Mouse (Mus musculus): ENCODE data around the gene Aim2.
"Not testable (repeated sequence)": the region's sequence is repeated elsewhere in the genome, so short reads cannot be mapped to it uniquely, and the experiment has no call there.

The Aim2 gene

DNA sequence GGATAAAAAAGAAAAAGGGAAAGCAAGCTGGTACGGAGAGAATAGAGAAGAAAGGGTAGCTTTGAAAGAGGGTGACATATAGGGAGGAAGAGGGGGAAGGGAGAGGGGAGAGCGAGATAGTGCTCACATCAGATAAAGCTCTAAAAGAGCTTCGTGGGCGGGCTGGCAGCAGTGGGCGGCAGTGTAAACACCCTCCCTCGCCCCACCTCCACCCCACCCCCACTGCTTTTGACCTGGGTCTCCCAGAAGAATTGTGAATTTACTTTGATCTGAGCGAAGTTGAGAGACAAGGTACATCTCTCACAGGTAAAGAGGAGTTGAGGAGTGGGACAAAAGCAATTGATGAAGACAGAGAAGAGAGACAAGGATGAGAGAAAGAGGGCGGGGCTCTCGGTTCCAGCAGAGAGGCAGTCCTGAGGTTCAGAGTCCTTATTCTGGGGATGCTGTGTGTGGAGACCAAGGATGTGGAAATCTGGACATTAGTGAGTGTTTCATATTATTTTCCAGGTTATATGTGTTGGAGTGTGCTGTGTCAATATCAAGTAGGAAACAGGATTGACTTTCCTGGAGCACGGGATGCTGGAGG, at the start of gene Aim2:
TSS of gene Aim2 (plus strand) at position 508 of the 586 bp plus-strand sequence.
- no peak for DNase-seq

- DNase-seq: not testable (repeated sequence)
These were observed 47.9 kb upstream of the Aim2 start for GRCm38 (mm10) chr1:173302795-173303194.

- not testable (repeated sequence) for DNase-seq
These were observed 37.1 kb upstream of the Aim2 start for GRCm38 (mm10) chr1:173313535-173314050.

- no peak for DNase-seq
These were observed 35.0 kb upstream of the Aim2 start for GRCm38 (mm10) chr1:173315725-173316124.

DNA sequence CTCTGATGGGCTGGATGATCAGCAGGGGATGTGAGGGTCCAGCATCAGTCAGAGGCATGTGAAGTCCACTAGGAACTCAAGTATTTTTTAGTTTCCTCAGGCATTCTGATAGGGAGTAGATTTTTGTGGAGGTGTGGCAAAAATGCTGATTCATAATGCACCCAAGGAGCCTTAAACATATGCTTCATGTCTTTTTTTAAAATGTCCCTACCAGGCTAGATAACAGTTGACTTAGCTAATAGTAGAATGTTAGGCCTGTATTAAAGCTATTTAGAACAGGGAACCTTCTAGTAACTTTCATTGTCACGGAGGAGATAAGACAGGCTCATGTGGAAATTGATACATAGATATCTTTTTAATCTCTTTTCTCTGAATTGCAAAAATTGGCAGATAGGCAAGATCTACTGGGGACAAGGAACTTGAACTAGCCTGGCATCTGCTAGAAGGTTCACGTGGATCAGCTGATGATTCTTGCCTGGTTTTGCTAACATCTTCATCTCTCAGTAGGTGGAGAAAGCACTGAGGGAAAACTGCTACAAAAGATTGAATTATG, 32.7 kb upstream of the Aim2 start:
- no peak for DNase-seq

- no peak for DNase-seq
These were observed 29.0 kb upstream of the Aim2 start for GRCm38 (mm10) chr1:173321593-173322248.

- no peak for DNase-seq
These were observed 28.4 kb upstream of the Aim2 start for GRCm38 (mm10) chr1:173322249-173322627.

- peak; percentile 51 to 54 for DNase-seq
These were observed 26.7 kb upstream of the Aim2 start for GRCm38 (mm10) chr1:173323839-173324585.

DNA sequence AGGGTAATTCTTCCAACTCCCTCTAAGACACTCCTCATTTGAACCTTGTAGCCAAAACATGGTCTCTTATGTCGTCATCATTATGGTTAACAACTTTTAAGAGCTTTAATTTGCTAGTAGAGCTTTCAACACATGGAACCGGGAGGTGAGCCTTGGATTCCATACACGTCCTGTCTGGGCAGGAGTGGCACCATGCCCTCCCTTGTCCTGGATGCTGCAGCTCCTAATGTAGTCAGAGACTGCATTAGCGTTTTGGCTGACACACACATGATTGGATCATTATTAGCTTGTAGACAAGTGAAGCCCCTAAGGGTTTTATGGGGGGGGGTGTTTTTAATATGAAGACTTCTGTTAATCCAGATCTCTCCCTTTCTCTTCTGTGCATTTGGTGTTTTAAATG, 25.7 kb upstream of the Aim2 start:
- DNase-seq: no peak

GRCm38 (mm10) chr1:173325395-173325794, 25.3 kb upstream of the Aim2 start:
- no peak for DNase-seq

GRCm38 (mm10) chr1:173326552-173326951, 24.1 kb upstream of the Aim2 start:
- DNase-seq: no peak

DNA sequence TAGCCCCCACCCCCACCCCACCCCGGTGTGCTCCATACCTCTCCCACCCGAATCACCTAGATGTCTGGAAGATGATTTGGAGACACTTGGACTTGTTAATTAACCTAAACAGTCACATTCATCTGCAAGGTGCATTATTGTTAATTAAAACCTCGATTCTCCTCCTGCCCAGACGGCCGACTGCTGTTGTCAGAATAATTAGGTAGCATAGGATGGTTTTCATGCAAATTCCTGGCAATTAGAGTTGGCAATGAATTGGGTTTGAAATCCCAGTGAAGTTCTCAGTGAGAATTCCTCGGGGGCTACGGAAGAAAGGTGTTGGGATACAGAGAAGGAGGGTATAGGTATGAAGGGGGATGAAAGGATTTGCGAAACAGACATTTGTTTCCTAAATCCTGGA, 22.2 kb upstream of the Aim2 start:
- no peak for DNase-seq

GRCm38 (mm10) chr1:173329185-173329584, 21.5 kb upstream of the Aim2 start:
- DNase-seq: no peak

GRCm38 (mm10) chr1:173329743-173330142, 20.9 kb upstream of the Aim2 start:
- DNase-seq: no peak

DNA sequence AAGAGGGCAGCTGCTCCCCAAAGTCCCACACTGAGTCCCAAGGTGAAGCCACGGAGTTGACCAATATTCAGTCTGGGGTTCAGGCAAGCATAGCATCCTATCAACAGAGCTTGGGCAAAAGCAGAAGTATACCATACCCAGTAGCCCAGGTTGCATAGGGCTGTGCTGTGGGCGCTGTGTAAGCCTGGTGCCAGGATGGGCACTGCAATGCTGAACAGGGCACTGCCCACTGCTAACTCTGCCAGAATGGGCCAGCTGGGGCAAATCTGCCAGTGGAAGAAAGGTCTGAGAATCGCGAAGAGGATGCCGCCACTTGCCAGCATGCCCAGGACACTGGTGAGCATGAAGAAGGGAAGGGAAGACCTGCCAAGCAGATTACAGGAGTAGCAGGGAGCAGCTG, 18.3 kb upstream of the Aim2 start:
- no peak for DNase-seq

DNA sequence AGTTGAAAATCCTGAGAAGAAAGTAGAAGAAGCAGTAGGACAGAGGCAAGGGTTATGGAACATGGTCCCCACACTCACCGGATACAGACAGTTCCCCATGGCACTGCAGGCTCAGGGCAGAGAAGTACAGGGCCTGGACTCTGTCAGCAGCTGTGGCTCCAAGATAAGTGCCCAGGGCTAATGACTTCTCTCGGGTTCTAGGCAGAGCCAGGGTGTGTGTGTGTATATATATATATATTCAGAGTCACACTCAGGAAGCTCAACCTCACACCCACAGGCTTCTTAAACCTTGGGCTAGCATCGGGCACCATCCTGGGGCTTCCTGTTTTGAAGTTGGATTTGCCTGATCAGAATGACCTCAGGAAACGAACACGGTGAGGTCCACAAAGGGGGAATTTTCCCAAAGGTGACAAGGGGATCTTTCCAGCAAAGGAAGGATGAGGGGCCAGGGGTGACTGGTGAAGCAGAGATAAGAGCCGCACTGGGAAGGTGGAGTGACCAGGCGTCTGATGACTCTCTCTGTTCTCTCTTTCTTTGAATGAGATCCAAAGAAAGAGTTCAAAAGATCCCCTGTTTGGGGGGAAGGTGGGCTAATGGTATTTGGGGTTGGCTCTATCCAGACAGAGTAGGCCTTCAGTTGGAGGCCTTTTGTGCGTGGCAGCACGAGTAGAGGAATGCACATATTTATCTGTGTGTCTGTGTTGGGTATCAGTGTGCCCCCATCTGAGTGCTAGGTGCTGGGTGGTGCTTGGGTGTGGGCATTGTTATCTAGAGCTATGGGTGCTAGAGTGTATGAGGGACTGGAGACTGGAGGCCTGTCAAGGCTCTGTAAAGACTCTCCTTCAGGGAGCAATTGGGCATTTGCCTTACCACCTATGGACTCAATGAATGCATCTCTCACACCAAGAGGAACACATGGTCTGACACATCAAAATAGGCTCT, 17.1 kb upstream of the Aim2 start, which contains the start of gene Ackr1:
TSS of gene Ackr1 (minus strand) at position 439 of the 942 bp plus-strand sequence.
- DNase-seq: no peak

DNA sequence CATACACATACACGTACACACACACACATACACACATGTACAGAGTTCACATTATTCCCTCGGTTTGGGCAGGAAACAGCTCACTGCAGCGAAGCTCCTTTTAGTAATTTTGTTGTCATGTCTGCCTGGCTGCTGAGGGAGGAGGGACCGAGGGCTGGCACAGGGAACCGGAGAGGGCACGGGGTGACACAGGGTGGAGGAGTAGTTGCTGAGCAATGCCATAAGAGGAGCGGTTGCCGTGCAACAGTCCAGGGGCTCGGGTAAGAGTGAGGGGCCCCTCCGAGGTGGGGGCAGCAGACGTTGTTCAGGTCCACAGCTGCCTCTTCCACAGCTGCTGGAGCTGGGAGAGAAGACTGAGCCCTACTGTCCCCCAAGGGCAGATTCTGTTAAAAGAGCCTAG, 14.8 kb upstream of the Aim2 start:
- DNase-seq: no peak

DNA sequence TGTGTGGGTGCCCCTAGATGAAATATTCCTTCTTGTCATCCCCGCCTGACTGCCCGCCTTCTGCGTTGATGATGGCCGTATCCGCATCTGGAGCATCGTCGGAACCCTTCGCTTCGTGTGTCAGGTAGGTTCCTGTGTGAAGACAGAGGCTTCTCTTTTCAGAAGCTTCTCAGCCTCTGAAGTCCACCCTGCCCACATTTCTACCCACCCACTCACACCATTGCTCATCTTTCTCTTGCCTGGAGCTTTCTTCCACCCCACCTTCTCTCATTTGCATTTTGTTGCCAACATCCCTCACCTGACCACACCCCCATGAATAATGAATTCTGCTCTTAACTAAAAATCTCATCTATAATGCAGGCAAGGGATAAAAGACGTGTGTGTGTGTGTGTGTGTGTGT, 13.7 kb upstream of the Aim2 start:
- DNase-seq: no peak

DNA sequence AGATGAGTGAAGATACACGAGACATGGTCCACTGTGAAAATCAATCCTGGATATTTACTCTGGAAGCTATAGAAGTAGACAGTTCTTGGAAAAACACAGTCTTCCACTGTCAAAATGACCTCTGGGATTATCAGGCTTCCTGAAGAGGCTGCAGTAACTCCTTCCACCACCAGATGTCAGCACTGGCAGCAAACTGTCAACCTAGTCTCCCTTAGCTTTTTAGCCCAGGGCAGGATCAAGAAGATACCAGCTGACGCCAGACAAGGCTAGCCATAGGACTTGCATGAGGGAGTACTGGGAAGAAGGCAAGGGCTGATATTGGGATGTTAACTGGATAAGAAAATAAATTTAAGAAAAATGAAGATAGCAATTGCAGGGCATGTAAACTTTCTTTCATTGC, 11.1 kb upstream of the Aim2 start:
- peak; percentile 65 for DNase-seq

DNA sequence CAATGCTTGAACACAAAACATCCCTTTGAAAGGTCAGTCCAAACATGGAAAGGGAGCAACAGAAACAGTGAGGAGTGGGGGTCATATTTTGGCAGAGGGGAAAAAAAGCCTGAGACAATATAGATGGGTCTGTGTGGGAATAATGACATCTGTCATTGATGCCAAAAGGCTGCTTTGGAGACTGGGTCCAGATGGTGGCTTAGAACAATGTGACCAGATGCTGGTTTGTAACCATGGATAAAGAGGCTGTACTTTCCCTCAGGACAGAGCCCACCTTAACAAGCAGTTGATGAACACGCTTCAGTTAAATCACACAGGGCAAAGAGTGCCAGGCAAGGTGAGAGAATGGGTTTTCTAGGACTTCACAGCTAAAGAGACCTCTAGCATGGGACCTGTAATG, 8.3 kb upstream of the Aim2 start:
- no peak for DNase-seq

- no peak for DNase-seq
These were observed 6.7 kb upstream of the Aim2 start for GRCm38 (mm10) chr1:173343934-173344333.

GRCm38 (mm10) chr1:173345112-173345511, 5.6 kb upstream of the Aim2 start:
- no peak for DNase-seq
